Mouse (Mus musculus) lung, adult 2 months (tissue): ENCODE results near the gene Tor2a.

Source experiments
- CTCF ChIP-seq: fragments of 200-500 bp; IDR thresholded peaks from 2 replicates; pipeline ENCODE4 v1.5.1; 2011; ENCODE audit warnings: mild to moderate bottlenecking, low read length, control low read depth; ENCODE audit not compliant: insufficient read depth
- POLR2A ChIP-seq: fragments of 200-500 bp; IDR thresholded peaks from 2 replicates; pipeline ENCODE4 v1.6.1; 2011; ENCODE audit warnings: low read depth, mild to moderate bottlenecking, control low read depth, low read length, borderline replicate concordance; ENCODE audit errors: extremely low read depth

DNA sequence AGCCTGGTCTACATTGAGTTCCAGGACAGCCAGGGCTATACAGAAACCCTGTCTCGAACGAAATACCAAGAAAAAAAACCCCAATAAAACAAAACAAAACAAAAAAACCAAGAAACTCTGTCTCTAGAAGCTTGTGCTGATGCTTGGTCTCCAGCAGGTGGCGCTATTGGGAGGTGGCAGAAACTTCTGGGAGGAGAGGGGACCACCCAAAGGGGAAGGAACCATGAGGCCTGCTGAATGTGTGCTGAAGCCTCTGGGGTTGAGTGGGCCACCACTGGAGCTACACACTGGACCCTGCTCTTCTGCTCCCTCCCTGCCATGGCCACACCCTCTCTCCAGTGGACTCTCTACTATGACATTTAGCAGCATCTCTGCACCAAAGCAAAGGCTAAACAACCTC, 48.4 kb upstream of the Tor2a start:
- TF ChIP-seq CTCF (peak; percentile 79), POLR2A (no peak)
